Mouse (Mus musculus): ENCODE results near the gene Gipr.
A peak's percentile ranks its signal among the peaks of the same experiment; 100 is the strongest.
"Not testable (repeated sequence)": the region's sequence is repeated elsewhere in the genome, so short reads cannot be mapped to it uniquely, and the experiment has no call there.

The Gipr gene

DNA sequence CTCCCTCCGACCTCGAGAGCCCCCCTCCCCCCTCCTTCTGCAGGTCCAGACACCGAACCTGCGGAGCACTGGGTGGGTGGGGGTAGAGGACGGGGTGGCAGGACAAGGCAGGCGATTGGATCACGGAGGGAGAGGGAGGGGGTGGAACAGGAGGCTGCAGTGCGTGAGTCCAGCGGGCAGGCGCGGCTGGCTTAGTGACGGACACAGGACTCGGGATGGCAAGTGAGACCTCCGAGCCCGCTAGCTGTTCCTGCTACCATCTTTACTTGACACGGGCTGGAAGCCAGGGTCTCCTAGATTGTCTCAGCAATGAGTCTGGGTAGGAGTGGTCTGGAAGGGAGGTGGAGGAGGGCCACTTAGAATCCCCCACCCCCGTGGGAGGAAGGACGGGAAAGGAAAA is 12.1 kb upstream of the Gipr start:
- no peak for DNase-seq

DNA sequence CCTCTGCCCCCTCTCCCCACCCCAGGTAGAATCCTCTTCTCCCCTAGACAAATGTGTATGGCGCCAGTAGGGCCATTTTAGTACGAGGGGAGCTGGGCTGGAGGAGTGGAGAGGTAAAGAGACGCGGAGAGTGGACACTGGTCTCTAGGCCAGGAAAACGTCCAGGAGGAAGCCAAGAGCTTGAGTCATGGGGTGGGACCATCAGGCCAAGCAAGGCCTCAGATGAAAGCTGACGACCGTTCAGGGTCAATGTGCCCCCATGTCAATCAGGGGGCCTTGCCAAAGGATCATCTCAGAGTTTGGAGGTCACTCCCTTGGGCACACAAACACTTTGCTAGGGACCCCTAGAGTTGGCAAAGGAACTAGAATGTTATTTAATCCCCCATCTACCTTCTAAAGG is 11.3 kb upstream of the Gipr start:
- DNase-seq: no peak

DNA sequence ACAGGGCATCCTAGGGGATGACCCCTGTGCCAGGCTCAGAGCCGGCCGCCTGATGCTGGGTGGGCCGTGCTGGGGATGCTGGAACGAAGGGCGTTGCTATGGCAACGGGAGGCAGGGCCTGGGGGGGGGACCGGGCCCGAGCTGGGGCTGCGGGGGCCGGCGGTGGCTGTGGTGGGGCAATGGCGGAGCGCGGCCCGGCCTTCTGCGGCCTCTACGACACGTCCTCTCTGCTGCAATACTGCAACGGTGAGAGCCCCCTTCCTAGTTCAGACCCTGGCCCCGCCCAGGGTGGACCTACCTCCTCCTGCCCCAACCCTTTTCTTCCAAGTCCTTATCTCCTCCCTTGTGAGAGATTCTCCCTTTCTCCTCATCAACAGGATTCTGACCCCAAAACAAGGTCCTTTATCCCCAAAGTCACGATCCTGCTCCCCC is 10.6 kb upstream of the Gipr start:
- DNase-seq: peak; percentile 68

DNA sequence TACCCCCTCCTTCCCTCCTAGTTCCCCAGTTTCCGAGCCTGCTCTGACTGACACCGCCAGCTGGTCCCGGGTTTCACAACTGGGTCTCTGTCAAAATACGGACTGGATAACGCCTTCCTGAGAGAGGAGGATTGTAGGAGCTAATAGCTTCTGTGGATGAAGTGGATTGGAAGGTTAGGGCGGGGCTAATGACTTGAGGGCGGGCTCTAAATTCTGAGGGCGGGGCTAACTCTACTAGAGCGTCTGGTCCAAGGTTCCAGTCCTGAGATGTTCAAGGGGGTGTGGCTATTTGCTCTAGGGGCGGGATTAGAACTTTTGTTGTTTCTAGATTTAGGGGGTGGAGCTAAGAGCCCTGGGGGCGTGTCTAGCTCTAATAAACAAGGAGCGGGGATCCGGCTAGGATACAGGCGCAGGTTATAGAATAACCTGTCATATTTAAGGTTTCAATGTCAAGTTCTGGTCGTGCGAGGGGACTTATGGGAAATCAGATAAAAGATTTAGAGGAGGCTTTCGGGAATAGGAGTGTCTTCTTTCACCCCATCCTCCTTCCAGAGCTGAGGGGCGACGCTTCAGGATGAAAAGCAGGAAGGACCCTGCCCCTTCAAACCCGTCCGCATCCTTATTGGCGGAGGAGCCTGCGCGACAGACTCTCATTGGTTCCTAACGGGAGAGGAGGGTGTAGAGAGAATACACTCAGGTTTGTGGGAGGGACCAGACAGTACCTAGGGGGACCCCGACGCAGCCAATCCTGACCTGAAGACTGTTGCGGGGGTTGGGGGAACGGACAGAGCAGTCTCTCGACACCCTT is 10.0 kb upstream of the Gipr start, which contains the start of gene Eml2:
Eml2 (plus strand) TSS at position 714 of the 808 bp plus-strand sequence.
- DNase-seq: peak; percentile 74

DNA sequence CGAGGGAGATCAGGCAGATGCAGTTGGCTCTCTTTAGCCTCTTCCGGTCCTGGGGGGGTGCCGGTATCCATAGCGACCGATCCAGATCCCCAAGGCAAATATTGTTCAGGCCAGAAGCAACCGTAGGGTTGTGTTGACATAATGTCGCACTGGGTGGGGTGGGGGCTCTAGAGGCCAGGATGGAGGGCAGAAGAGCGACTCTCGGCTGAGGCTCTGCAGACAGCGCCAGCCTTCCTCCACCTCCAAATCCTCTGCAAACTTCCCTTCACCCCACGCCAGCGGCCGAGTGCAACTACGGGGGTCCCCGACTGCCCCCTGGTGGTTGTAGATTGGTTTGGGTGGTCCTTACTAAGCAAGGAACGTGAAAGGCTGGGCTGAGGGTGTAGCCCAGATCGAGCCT is 6.9 kb upstream of the Gipr start:
- DNase-seq: peak; percentile 99

DNA sequence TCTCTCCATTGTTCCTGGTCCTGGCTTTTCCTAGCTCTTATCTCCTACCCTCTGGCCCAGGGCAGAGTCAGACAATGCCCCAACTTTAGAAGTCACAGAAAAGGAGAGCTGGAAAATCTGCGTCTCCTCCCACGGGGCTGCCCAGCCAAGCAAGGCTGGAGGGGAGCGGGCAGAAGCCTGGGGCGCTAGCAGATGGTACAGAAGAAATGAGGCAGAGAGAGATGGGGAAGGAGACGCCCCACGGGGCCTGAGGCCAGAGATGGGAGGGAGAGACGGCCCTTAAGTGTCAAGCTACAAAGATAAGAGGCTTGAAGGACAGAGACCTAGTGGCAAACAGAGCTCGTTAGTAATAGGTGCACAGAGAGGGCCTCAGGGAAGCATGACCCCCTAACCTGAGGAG is 5.9 kb upstream of the Gipr start:
- DNase-seq: no peak

DNA sequence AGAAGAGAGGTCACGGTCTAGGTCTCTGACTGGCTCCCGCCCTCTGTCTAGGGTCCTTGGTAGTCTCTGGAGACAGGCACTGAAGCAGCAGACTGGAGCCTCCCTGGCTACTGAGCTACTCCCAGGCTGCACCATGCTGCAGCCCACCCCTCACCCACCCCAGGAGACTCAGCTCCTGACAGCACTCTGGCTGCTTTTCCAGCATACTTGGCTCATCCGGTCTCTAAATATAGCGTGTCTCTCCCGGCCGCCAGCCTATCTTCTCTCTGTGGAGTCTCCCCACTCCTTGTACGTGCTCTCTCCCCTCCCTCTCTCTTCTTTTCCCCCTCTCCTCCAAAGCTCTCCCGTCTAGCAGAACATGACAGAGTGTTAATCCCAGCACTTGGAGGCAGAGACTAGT is 4.2 kb upstream of the Gipr start:
- DNase-seq: peak; percentile 74

DNA sequence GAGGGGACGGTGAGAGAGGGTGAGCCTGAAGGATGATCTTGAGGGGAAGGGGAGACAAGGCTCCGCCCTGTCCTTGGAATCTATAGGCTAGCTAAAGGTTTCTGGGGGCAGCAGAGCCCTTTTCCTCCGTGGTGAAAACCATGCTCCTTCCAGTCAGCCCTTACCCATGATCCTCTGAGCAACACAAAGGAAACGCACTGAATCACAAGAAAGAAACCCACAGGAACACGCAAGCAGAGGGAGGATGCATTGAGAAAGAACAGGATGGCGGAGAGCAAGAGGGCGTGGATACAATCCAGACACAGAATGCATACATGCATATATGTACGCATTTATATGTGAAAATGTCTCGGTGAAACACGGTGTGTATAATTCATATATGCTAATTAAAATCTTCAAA is 3.6 kb upstream of the Gipr start:
- no peak for DNase-seq

DNA sequence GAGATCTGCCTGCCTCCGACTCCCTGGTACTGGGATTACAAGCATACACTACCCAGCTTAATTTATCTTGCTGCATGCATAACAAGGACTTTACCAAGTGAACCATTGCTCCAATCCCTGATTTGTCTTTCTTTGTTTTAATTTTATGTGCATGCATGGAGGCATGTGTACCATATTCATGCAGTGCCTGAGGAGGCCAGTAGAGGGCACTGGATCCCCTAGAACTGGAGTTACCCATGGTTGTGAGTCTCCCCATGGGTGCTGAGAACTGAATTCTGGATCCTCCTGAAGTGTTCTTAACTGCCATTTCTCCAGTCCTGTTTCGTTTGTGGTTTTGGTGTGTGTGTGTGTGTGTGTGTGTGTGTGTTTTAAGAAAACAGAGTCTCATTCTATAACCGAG is 1.1 kb upstream of the Gipr start:
- DNase-seq: no peak

DNA sequence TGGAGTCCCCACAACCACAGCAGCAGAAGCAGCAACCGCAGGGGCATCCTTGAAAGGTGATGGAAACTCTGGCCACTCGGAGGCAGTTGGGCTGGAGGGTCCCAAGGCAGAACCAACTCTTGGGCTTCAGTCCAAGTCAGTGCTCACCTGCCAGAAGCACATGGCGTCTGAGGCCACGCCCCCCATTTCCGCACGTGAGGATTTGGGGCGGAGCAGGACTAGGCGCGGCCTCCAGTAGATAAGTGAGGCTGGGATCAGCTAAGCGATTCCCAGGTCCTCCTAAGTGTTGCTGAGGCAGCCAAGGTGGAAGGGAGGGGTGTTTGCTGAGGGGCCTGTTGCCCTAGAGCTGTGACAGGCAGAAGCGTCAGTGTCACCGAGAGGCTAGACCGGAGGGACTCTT is 949 bp downstream of the Gipr start:
- no peak for DNase-seq

DNA sequence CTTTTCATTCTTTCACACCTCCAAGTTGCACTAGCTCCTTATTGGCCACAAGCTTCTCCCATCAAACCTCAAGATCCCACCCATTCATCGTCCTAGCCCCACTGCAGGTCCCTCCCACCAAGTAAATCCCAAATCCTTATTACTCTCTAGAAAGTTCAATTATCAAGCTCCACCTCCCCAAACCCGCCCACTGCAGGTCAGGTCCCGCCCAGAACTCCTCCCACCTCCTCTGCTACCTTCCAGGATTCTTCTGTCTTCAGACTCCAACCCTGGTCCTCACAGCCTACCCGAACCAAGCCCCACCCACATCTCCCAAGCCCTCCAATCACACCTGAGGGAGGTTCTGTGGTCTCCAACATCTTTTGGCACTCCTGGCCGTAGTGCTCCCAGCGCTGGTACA is 1.7 kb downstream of the Gipr start:
- DNase-seq: no peak

DNA sequence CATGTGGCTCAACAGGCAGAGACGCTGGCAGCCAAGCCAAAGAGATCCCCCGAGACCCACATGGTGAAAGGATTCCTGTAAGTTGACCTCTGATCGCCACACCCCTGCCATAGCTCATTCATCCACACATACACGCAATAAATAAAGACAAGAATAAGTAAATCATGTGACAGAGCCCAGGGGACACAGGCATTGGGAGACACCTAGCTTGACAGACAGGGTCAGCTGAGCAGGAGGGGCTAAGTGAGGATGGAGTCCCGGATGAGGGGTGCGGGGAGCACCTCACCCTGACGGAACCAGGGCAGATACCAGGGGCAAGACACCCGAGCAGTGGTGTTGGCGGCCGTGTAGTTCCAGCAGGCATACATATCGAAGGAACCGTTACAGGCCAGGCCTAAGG is 2.2 kb downstream of the Gipr start:
- DNase-seq: no peak

DNA sequence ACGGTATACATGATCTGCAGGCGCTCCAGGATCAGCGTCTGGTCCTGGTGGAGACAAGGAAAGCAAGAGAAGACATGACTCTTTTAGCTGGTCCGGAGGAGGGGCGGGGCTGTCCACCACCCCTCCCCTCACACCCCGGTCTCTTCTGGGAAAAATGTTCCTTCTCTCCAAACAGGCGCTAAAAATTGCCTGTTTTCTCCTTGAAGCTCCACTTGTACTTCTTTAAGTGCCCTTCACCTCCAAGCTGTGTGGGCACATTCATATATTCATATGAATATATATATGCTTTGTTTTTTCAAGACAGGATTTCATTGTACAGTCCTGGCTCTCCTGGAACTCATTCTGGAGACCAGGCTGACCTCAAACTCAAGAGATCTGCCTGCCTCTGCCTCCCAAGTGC is 3.0 kb downstream of the Gipr start:
- no peak for DNase-seq

DNA sequence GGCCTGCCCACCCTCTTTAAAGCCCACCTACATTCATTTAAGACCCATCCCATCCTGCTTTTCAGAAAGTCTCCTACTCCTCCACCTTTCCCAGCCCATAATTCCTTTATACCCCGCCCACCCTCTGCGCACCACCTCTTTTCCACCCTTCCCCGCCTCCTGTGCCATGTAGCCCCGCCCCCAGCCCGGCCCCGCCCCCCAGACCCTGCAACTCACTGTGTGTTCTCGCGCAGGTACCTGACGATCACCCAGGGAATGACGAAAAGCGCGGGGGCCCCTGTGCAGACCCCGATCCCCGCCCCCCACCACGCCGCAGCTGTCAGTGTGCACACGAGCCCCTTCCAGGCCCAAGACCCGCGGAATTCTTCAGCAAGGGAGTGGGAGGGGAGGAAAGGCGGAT is 5.8 kb downstream of the Gipr start:
- DNase-seq: no peak

DNA sequence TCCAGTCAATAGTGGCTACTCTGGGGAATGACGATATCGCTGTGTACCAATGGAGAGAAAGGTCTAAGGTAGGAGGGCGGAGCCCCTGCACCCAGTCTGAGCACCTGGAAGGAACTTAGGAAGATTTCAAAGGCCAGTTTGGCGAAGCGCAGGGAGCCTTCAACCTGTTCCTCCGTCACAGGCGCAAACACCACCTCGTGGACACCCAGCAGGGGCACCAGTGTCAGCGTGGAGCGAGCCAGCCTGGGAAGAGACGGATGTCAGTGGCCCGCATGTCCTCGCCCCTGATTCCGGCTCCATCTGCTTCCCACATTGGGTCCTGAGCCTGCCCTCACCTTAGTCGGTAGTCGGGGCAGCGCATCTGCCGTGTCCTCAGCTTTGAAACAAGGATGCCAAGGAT is 6.5 kb downstream of the Gipr start:
- no peak for DNase-seq

DNA sequence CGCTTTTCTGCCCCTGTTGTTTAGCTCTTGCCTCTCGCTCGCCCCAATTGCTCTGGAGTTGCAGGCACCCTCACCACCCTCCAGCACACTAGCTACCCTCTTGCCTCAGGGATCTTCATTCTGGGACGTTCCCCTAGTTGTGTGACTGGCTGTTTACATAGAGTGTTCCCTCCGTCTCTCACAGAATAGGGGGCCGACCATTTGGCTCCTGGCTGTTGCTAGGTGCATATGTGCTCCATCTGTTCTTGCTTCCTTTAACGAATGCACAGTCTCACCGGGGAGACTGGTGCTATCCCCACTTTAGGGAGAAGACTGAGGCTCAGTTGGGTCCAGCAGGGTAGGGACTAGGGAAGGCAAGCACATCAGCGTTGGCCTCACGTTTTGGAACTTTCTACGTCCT is 7.3 kb downstream of the Gipr start:
- DNase-seq: no peak

DNA sequence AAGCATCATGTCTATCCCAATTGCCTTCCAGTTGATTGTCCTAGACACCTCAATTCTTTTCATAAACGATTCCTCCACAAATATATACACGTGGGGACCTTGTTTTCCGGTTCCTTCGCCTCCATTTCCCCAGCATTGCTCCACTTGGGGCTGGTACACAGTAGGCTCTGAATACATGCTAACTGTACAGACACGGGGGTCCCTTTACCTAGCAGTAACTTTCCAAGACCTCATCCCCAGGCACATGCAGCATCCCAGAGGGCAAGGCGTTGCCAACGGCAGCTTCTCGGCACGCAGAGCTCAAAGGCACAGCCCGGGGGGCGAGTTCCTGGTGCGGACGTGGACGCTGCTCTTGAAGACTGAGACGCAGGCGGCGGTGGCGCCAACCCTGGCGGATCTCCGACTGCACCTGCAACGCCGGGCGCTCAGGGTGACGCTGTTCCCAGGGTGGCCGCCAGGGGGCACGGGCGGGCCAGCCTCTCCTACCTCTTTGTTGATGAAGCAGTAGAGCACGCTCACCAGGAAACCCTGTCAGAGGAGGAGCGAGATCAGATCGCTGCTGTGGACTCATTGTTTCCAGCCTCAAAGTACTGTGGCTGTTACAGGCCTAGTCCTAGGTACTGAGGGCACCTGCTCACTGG is 8.6 kb downstream of the Gipr start:
- DNase-seq: peak; percentile 95

DNA sequence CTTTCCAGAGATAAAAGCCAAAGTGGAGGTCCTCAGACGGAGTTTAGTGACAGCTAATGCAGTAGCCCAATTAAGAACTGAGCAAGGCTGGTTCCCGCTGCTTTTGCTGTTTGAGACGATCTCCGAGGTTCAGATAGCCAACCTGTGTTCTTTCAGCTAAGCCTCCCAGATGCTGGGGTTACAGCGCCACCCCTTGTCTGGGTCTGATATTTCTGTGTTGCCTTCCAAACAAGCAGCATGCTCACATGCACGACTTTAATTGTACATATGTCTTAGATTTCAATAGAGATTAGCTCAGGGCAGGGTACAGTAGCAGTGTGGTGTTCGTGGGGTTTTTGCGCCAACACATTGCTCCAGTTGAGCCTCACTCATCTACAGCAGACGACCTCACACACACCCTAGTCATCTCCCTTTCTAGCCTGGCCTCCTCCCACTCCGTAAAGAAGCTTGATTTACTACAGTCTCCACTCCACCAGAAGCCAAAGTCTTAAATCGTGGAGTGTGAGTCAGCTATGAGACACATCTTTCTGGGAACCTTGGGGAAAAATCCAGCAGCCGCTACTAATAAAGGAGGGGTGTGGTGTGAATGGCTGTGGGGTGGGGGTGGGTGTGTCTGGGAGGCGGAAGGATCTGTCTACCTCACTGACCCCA is 10.0 kb downstream of the Gipr start:
- no peak for DNase-seq

DNA sequence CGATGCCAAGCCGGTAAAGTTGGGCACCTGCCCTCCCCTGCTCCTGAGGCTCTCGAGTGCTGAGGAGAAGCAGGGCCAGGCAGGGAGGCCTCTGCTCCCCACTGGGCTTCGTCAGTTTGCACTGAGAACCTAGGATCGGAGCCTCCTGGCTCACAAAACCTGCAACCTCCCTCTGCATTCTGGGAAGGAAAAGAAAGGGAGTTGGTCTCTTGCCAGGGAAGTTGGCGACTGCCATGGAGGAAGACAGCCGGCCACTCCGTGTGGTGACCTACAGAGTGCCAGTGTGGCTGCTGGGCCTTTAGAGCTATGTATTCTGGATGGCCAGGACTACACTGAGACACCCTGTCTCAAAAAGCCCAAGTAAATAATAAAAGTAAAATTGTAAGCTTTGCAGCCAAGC is 11.1 kb downstream of the Gipr start:
- no peak for DNase-seq

DNA sequence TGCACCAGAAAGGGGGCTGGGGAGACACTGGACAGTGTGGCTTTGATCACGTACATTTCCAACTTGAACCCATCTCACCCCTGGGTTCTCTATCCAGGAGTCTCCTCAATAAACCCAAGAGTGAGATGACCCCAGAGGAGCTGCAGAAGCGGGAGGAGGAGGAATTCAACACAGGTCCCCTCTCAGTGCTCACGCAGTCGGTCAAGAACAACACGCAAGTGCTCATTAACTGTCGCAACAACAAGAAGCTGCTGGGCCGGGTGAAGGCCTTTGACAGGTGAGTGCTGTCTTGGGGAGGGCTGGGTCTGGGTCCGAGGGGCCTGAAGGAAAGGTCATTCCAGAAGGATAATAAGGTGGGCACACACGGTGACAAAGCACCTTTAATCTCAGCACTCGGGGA is 14.8 kb downstream of the Gipr start:
- DNase-seq: not testable (repeated sequence)

DNA sequence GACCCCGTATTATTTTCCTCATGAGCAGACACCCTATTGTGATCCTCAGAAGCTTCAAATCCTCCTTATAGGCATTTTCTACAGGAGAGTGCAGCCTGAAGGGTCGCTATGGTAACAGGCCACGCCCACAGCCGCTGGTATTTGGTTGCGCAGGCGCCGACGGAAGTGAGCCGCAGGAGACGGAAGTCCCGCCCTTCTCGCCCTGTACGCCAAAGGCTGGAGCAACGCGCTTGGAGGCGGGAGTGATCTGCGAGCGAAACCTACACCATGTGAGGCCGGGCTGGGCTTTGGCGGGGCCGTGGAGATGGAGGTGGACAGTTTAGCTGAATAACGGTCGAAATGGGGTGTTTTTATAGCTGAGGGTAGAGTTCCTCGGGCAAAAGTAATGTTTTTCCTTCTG is 16.3 kb downstream of the Gipr start, which contains the start of gene Snrpd2:
Snrpd2 (plus strand) TSS at position 97 of the 400 bp plus-strand sequence.
- DNase-seq: peak; percentile 99

DNA sequence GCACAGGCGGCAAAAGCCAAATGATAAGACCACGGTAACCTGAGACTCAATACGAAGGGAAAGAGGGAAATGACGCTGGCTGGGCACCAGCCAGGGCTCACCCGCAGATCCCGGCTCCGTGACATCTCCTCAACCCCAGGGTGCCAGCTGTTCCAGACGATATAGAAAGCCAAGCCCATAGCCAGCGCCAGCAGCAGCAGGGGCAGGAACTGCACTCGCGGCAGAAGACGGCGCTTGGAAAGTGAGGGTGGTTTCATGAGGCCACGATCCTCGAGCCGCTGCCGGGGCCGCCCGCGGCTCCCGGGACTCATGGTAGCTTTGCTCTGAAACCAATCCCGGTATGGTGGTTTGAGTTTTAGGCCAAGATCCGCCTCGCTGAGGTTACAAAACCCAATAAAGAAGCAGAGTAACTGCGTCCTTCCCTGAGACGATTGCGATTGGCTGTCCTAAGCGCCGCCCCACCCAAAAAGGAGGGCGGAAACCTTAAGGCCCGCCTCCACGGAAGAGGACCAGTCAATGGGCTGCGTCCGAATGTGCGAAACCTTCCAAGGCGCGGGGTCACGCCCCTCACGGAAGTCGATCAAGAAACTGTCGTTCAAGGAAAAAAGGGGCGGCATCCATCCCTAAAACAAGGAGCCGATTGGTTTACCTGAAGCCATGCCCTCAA is 16.9 kb downstream of the Gipr start, which contains the start of gene Qpctl:
Qpctl (minus strand) TSS at position 417 of the 667 bp plus-strand sequence.
- peak; percentile 92 for DNase-seq

DNA sequence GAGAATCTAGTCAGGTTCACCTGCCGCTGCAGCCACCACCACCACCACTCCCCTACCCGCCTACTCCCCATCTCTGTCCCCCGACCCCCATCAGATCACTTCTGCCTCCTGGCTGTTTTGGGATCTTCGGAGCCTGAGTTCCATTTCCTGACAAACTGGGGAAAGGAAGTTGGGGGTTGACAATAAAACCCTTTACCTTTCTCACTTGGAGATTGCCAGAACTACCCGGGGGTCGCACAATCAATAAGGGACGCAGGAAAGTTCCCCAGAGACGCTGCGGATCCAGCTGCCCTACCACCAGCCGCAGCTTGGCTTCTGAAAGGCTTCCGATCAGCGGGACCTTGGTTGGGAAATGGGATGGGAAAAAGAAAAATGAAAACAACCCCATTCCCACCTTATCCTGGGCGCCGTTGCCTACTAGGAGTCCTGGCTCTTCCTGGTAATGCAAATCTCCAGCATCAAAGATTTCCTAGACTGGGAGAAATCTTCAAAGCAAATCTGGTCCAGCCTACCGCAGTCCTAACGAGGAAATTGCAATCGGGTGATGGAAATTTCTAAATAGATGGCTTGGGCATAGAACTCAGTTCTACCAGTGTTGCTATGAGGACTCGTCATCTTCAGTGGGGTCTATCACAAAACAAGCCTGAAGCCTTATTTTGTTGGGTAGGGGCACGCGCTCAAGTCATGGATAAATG is 17.6 kb downstream of the Gipr start:
- DNase-seq: no peak

Measured in right cerebral cortex, postnatal 4 days (tissue).